Mouse (Mus musculus): ENCODE measurements around the gene Dclre1a. TPM values are rescaled to one million over a fixed set of nuclear protein-coding genes. Genes with fewer than 3 reads are reported as not detected.

The Dclre1a gene
- total and polyA plus RNA-seq, 3 experiments, result 8.3 to 14.8 (median 13.1) TPM

DNA sequence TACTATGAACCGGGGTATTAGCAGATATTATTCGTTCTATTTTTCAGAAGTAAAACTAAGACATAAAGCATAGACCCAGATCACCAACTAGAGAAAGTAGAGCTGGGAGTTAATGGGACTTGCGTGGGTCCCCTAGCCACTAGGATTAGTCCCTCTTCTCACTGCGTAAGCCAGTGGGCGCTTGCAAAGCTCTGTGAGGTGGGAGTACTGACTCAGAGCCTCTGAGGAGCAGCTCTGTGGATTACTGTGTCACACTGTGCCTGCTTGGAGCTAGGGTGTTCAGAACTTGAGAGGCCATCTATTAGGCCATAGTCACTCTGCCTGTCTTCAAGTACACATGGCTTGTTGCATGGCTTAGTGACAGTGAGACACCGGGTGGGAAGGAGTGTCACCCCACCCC, 25.2 kb upstream of the Dclre1a start:
- no peak overlapping the region for H3K9ac ChIP-seq (ENCODE audit: insufficient read depth, low read depth)
- no peak overlapping the region for H3K4me2 ChIP-seq (ENCODE audit: insufficient read depth, low read depth, poor library complexity, severe bottlenecking)
- no peak for DNase-seq (ENCODE audit: extremely low read depth)
- in situ Hi-C loops (cut with MboI; ENCODE audit: low pct_ligation_motif_present, low pct_unique_long_range_greater_than_20kb, low sequenced_read_pairs) (no loop called here), dilution Hi-C loops (cut with MboI; ENCODE audit: extremely low pct_ligation_motif_present, extremely low pct_unique_long_range_greater_than_20kb, low sequenced_read_pairs) (no loop called here)
- peaks cover 4% of the 10 kb centered on the region for H3K79me2 ChIP-seq (replicated peaks; ENCODE audit: control insufficient read depth, extremely low read depth, insufficient read depth, poor library complexity, severe bottlenecking)
- no peaks in the 10 kb centered on the region for H3K9me3 ChIP-seq (replicated peaks; ENCODE audit: low read length)
- peaks cover 29 to 63% of the 10 kb centered on the region in 2 experiments for H3K36me3 ChIP-seq (replicated peaks in 1 of 2; ENCODE audit: control insufficient read depth in 1 of 2, insufficient read depth in 1 of 2, low read length in 1 of 2)
- H3K4me3 ChIP-seq (replicated peaks in 1 of 3; ENCODE audit: low read depth in 2 of 3, low read length in 2 of 3, poor library complexity in 1 of 3), result no peak overlapping the region
- TF ChIP-seq NRF1 (IDR thresholded peaks at IDR 0.05; ENCODE audit: low read depth, low read length) (no peak), MAX (IDR thresholded peaks at IDR 0.05; ENCODE audit: low read length) (no peak), POLR2AphosphoS2 (IDR thresholded peaks at IDR 0.05; ENCODE audit: low read depth, low read length) (no peak), EP300 (IDR thresholded peaks at IDR 0.05; ENCODE audit: low read length) (no peak), USF2 (conservative IDR thresholded peaks at IDR 0.05; ENCODE audit: low read depth, low read length) (no peak), MEF2A (IDR thresholded peaks at IDR 0.05; ENCODE audit: borderline replicate concordance, low read depth, low read length) (no peak), MAZ (IDR thresholded peaks at IDR 0.05; ENCODE audit: low read depth, low read length) (no peak), ZC3H11A (IDR thresholded peaks at IDR 0.05; ENCODE audit: low read depth, low read length) (no peak), ETS1 (conservative IDR thresholded peaks at IDR 0.05; ENCODE audit: low read depth, low read length) (no peak), CHD2 (IDR thresholded peaks at IDR 0.05; ENCODE audit: low read length) (no peak), HCFC1 (IDR thresholded peaks at IDR 0.05; ENCODE audit: low read depth, low read length) (no peak)
- H3K27ac ChIP-seq (ENCODE audit: insufficient read depth, low read depth), result no peak overlapping the region
- H3K27me3 ChIP-seq (replicated peaks), result no peaks in the 10 kb centered on the region
- H3K4me1 ChIP-seq (ENCODE audit: control insufficient read depth in 1 of 2, insufficient read depth in 2 of 2), result no peaks in the 10 kb centered on the region

DNA sequence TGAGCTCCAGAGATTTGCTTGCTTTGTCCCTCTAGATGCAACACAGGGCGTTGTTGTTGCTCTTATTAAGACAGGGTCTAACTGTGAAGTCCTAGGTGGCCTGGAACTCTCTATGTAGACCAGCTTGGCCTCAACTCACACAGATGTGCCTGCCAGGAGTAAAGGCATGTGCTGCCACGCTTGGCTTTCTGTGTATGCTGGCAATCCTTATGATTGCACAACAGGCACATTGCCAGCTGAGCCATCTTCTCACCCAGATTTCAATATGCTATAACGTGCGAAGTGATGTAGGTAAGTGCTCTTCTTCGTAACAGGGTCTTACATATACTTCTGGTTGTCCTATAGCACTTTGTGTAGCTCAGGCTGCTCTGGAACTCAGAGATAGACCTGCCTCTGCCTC, 23.9 kb upstream of the Dclre1a start:
- H3K4me1 ChIP-seq (ENCODE audit: control insufficient read depth in 1 of 2, insufficient read depth in 2 of 2), result no peaks in the 10 kb centered on the region
- TF ChIP-seq RCOR1 (conservative IDR thresholded peaks at IDR 0.05; ENCODE audit: low read depth, low read length), result no peak
- no peak for TF ChIP-seq MEF2A (IDR thresholded peaks at IDR 0.05; ENCODE audit: borderline replicate concordance, low read depth, low read length)
- dilution Hi-C loops (cut with MboI; ENCODE audit: extremely low pct_ligation_motif_present, extremely low pct_unique_long_range_greater_than_20kb, low sequenced_read_pairs), result no loop called here

DNA sequence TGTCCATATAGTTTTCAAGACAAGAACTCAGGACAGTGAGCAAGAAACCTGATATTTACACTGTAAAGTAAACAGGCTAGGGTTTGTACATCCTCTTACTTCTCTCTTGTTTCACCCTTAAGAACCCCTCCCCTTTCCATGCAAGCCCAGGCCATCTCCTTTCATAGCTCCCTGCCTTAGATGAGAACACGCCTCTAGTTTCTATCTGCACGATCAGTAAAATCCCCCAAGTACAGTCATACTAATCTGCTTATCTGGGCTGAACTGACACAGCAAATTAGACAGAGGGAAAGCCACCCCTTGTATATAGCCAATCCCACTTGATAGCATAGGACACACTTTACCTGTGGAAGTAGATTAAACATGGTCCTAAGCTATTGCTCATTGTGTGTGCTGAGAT, 23.2 kb upstream of the Dclre1a start:
- no peak for DNase-seq (ENCODE audit: extremely low read depth)
- in situ Hi-C loops (cut with MboI; ENCODE audit: low pct_ligation_motif_present, low pct_unique_long_range_greater_than_20kb, low sequenced_read_pairs) (no loop called here), dilution Hi-C loops (cut with MboI; ENCODE audit: extremely low pct_ligation_motif_present, extremely low pct_unique_long_range_greater_than_20kb, low sequenced_read_pairs) (no loop called here)
- H3K27ac ChIP-seq (ENCODE audit: insufficient read depth, low read depth), result no peak overlapping the region
- H3K36me3 ChIP-seq (replicated peaks in 1 of 2; ENCODE audit: control insufficient read depth in 1 of 2, insufficient read depth in 1 of 2, low read length in 1 of 2), result peaks cover 21 to 63% of the 10 kb centered on the region in 2 experiments
- no peak overlapping the region for H3K9ac ChIP-seq (ENCODE audit: insufficient read depth, low read depth)
- no peak overlapping the region for H3K4me2 ChIP-seq (ENCODE audit: insufficient read depth, low read depth, poor library complexity, severe bottlenecking)
- no peaks in the 10 kb centered on the region for H3K9me3 ChIP-seq (replicated peaks; ENCODE audit: low read length)
- H3K79me2 ChIP-seq (replicated peaks; ENCODE audit: control insufficient read depth, extremely low read depth, insufficient read depth, poor library complexity, severe bottlenecking), result peaks cover 9% of the 10 kb centered on the region
- no peak overlapping the region for H3K4me3 ChIP-seq (replicated peaks in 1 of 3; ENCODE audit: low read depth in 2 of 3, low read length in 2 of 3, poor library complexity in 1 of 3)
- H3K4me1 ChIP-seq (ENCODE audit: control insufficient read depth in 1 of 2, insufficient read depth in 2 of 2), result no peaks in the 10 kb centered on the region
- no peak for TF ChIP-seq NELFE (IDR thresholded peaks at IDR 0.05; ENCODE audit: low read depth, low read length)
- no peak for TF ChIP-seq E2F4 (IDR thresholded peaks at IDR 0.05; ENCODE audit: insufficient replicate concordance, low read depth, low read length)
- no peak for TF ChIP-seq SIN3A (IDR thresholded peaks at IDR 0.05; ENCODE audit: low read length)
- no peak for TF ChIP-seq POLR2AphosphoS2 (IDR thresholded peaks at IDR 0.05; ENCODE audit: low read depth, low read length)
- no peak for TF ChIP-seq ELF1 (IDR thresholded peaks at IDR 0.05; ENCODE audit: low read depth, low read length)
- TF ChIP-seq HCFC1 (IDR thresholded peaks at IDR 0.05; ENCODE audit: low read depth, low read length), result no peak
- TF ChIP-seq JUND (conservative IDR thresholded peaks at IDR 0.05; ENCODE audit: low read depth, low read length), result no peak
- no peak for TF ChIP-seq IRF4 (IDR thresholded peaks at IDR 0.05; ENCODE audit: low read depth, low read length)
- no peak for TF ChIP-seq RCOR1 (conservative IDR thresholded peaks at IDR 0.05; ENCODE audit: low read depth, low read length)
- TF ChIP-seq ZC3H11A (IDR thresholded peaks at IDR 0.05; ENCODE audit: low read depth, low read length), result no peak
- TF ChIP-seq ZKSCAN1 (IDR thresholded peaks at IDR 0.05; ENCODE audit: borderline replicate concordance, low read depth, low read length), result no peak
- TF ChIP-seq SMC3 (IDR thresholded peaks at IDR 0.05; ENCODE audit: low read depth, low read length), result no peak
- TF ChIP-seq USF1 (IDR thresholded peaks at IDR 0.05; ENCODE audit: low read depth, low read length), result no peak
- no peak for TF ChIP-seq JUN (IDR thresholded peaks at IDR 0.05; ENCODE audit: insufficient read depth, low read depth, low read length)
- TF ChIP-seq USF2 (conservative IDR thresholded peaks at IDR 0.05; ENCODE audit: low read depth, low read length), result no peak
- TF ChIP-seq GABPA (IDR thresholded peaks at IDR 0.05; ENCODE audit: insufficient replicate concordance, low read depth, low read length), result no peak
- TF ChIP-seq MEF2A (IDR thresholded peaks at IDR 0.05; ENCODE audit: borderline replicate concordance, low read depth, low read length), result no peak
- TF ChIP-seq UBTF (IDR thresholded peaks at IDR 0.05; ENCODE audit: low read depth, low read length), result no peak
- no peak for TF ChIP-seq MXI1 (IDR thresholded peaks at IDR 0.05; ENCODE audit: low read depth, low read length)
- H3K27me3 ChIP-seq (replicated peaks), result no peaks in the 10 kb centered on the region

More for the DNA sequence above, 23.9 kb upstream of the Dclre1a start:
- peaks cover 21 to 61% of the 10 kb centered on the region in 2 experiments for H3K36me3 ChIP-seq (replicated peaks in 1 of 2; ENCODE audit: control insufficient read depth in 1 of 2, insufficient read depth in 1 of 2, low read length in 1 of 2)
- no peaks in the 10 kb centered on the region for H3K9me3 ChIP-seq (replicated peaks; ENCODE audit: low read length)
- no peak for DNase-seq (ENCODE audit: extremely low read depth)
- H3K27me3 ChIP-seq (replicated peaks), result no peaks in the 10 kb centered on the region
- H3K27ac ChIP-seq (ENCODE audit: insufficient read depth, low read depth), result no peak overlapping the region; the same call in 1 of the 2 replicates
- no peak overlapping the region for H3K4me3 ChIP-seq (replicated peaks in 1 of 3; ENCODE audit: low read depth in 2 of 3, low read length in 2 of 3, poor library complexity in 1 of 3)
- H3K9ac ChIP-seq (ENCODE audit: insufficient read depth, low read depth), result no peak overlapping the region
- no peak overlapping the region for H3K4me2 ChIP-seq (ENCODE audit: insufficient read depth, low read depth, poor library complexity, severe bottlenecking)
- in situ Hi-C loops (cut with MboI; ENCODE audit: low pct_ligation_motif_present, low pct_unique_long_range_greater_than_20kb, low sequenced_read_pairs), result no loop called here
- H3K79me2 ChIP-seq (replicated peaks; ENCODE audit: control insufficient read depth, extremely low read depth, insufficient read depth, poor library complexity, severe bottlenecking), result peaks cover 9% of the 10 kb centered on the region

Measured in CH12.LX (cell line).